Mouse (Mus musculus) spleen, postnatal 0 days (tissue): Measurements from ENCODE around the gene Hikeshi. TPM values are rescaled to one million over a fixed set of nuclear protein-coding genes. Genes with fewer than 3 reads are reported as not detected.

Experiments used
- polyA plus RNA-seq: library from polyadenylated mRNA; unstranded; fragments of >200 nt; fragmentation: Nextera tagmentation; extraction: Ambion mirVana; gene quantifications from 2 replicates; pipeline ENCODE4 v1.2.1, GENCODE M21; 2015

Gene Hikeshi
- 69.9 and 73.0 TPM in 2 replicates for polyA plus RNA-seq

GRCm38 (mm10) chr7:89940571-89941463 lies at the start of gene Hikeshi:
Gene Hikeshi (minus strand): TSS chr7:89941204.

GRCm38 (mm10) chr7:89980485-89981422 lies 39.8 kb upstream of the Hikeshi start, which contains the start of gene Eed:
Gene Eed (minus strand): TSS chr7:89980983.

GRCm38 (mm10) chr7:89903442-89904343 lies 37.3 kb downstream of the Hikeshi start, which contains the start of gene Ccdc81:
Gene Ccdc81 (minus strand): TSS chr7:89903629.

Other genes with a start within 250 kb of the Hikeshi start
- 0.08 and 0.10 TPM in 2 replicates for gene Ccdc81, start 37.6 kb downstream of the Hikeshi start, polyA plus RNA-seq
- 44.7 and 48.9 TPM in 2 replicates for gene Eed, start 39.8 kb upstream of the Hikeshi start, polyA plus RNA-seq
- gene Picalm, start 189.0 kb upstream of the Hikeshi start, polyA plus RNA-seq, result 81.6 and 82.9 TPM in 2 replicates